7 mouse cellular contexts compared by ENCODE assay signal in genomic region chr11:118355640-118356039, GRCm38 (mm10). TPM values are rescaled to one million over a fixed set of nuclear protein-coding genes. Genes with fewer than 3 reads are reported as not detected.
DNase-seq lines count a peak whose midpoint lies in the region; ATAC-seq and TF ChIP-seq lines count a peak whose summit lies in the region.

TSS of gene Timp2 (minus strand) at chr11:118355740.

- H3K27me3 ChIP-seq in C2C12 (ENCODE audit: control insufficient read depth, insufficient read depth, insufficient read length) = no peaks in the 10 kb centered on the region
- no peaks in the 10 kb centered on the region for H3K27me3 ChIP-seq in forebrain, embryonic 13.5 days
- H3K27me3 ChIP-seq in hindbrain, embryonic 12.5 days = no peaks in the 10 kb centered on the region
- H3K27me3 ChIP-seq in liver, embryonic 14.5 days (ENCODE audit: control insufficient read depth, insufficient read depth, low read length) = peaks cover 19% of the 10 kb centered on the region

- TF ChIP-seq EP300 in liver, embryonic 14.5 days (IDR thresholded peaks at IDR 0.05; ENCODE audit: low read depth) = no peak

- no peak; the same call in 1 of the 2 replicates for ATAC-seq in forebrain, embryonic 13.5 days
- ATAC-seq in hindbrain, embryonic 12.5 days (ENCODE audit: low FRiP score) = peak; percentile 44
- ATAC-seq in liver, embryonic 14.5 days (ENCODE audit: insufficient read depth) = no peak

- peaks cover 38% of the 10 kb centered on the region for H3K4me1 ChIP-seq in forebrain, embryonic 13.5 days
- H3K4me1 ChIP-seq in hindbrain, embryonic 12.5 days = peaks cover 20% of the 10 kb centered on the region
- H3K4me1 ChIP-seq in liver, embryonic 14.5 days (replicated peaks; ENCODE audit: control insufficient read depth in 2 of 2, insufficient read depth in 2 of 2, low read length in 1 of 2) = no peaks in the 10 kb centered on the region

- DNase-seq in 3T3-L1 (ENCODE audit: low read depth, low spot score) (peak; percentile 36), MN1 (ENCODE audit: low spot score) (no peak)
- no peak for DNase-seq in liver, embryonic 14.5 days (ENCODE audit: low read depth in 3 of 3, low spot score in 3 of 3)
- DNase-seq in retina, postnatal 1 day = no peak

- TF ChIP-seq CTCF in C2C12 (IDR thresholded peaks at IDR 0.05; ENCODE audit: control insufficient read depth, insufficient read depth, insufficient read length) = no peak
- TF ChIP-seq CTCF in liver, embryonic 14.5 days (IDR thresholded peaks at IDR 0.05; ENCODE audit: low read depth) = no peak

- peak within 1 kb of the TSS; percentile 98 for H3K4me3 ChIP-seq in C2C12 (ENCODE audit: insufficient read depth, poor library complexity, severe bottlenecking)
- peak within 1 kb of the TSS; percentile 80 for H3K4me3 ChIP-seq in forebrain, embryonic 13.5 days
- H3K4me3 ChIP-seq in hindbrain, embryonic 12.5 days = peak within 1 kb of the TSS; percentile 72
- H3K4me3 ChIP-seq in liver, embryonic 14.5 days (ENCODE audit: insufficient read depth in 1 of 2, low read depth in 2 of 2, low read length in 2 of 2) = peak within 1 kb of the TSS; percentile 36 to 43

- 22% methylated on average over 6 of the region's 6 CpGs for WGBS in forebrain, embryonic 13.5 days
- 34% methylated on average over 6 of the region's 6 CpGs for WGBS in hindbrain, embryonic 12.5 days
- WGBS in liver, embryonic 14.5 days (ENCODE audit: insufficient replicate concordance) = 51% methylated on average over 6 of the region's 6 CpGs

- no peaks in the 10 kb centered on the region for H3K9me3 ChIP-seq in forebrain, embryonic 13.5 days (replicated peaks)
- no peaks in the 10 kb centered on the region for H3K9me3 ChIP-seq in hindbrain, embryonic 12.5 days (replicated peaks)
- H3K9me3 ChIP-seq in liver, embryonic 14.5 days (ENCODE audit: control insufficient read depth, low read length) = no peaks in the 10 kb centered on the region

- peaks cover 43% of the 10 kb centered on the region for H3K79me3 ChIP-seq in C2C12 (ENCODE audit: low read depth)

- peak within 1 kb of the TSS; percentile 88 for H3ac ChIP-seq in C2C12 (ENCODE audit: control insufficient read depth, insufficient read length, low read depth)

- peak within 1 kb of the TSS; percentile 89 for H3K4me2 ChIP-seq in forebrain, embryonic 13.5 days
- H3K4me2 ChIP-seq in hindbrain, embryonic 12.5 days (replicated peaks) = peak within 1 kb of the TSS; percentile 84
- peak within 1 kb of the TSS; percentile 56 for H3K4me2 ChIP-seq in liver, embryonic 14.5 days (ENCODE audit: low read depth)

- H3K36me3 ChIP-seq in C2C12 (ENCODE audit: control insufficient read depth, insufficient read depth) = peaks cover 29% of the 10 kb centered on the region
- no peaks in the 10 kb centered on the region for H3K36me3 ChIP-seq in forebrain, embryonic 13.5 days (ENCODE audit: poor library complexity, severe bottlenecking)
- H3K36me3 ChIP-seq in hindbrain, embryonic 12.5 days = no peaks in the 10 kb centered on the region
- no peaks in the 10 kb centered on the region for H3K36me3 ChIP-seq in liver, embryonic 14.5 days (replicated peaks; ENCODE audit: control insufficient read depth, insufficient read depth, low read depth)

- peaks cover 49% of the 10 kb centered on the region for H3K79me2 ChIP-seq in C2C12 (ENCODE audit: control insufficient read depth, insufficient read depth)

- H3K27ac ChIP-seq in forebrain, embryonic 13.5 days = peak within 1 kb of the TSS; percentile 90
- peak within 1 kb of the TSS; percentile 89 for H3K27ac ChIP-seq in hindbrain, embryonic 12.5 days
- no peak within 1 kb of the TSS for H3K27ac ChIP-seq in liver, embryonic 14.5 days

- H3K9ac ChIP-seq in forebrain, embryonic 13.5 days = peak within 1 kb of the TSS; percentile 93
- peak within 1 kb of the TSS; percentile 93 for H3K9ac ChIP-seq in hindbrain, embryonic 12.5 days
- H3K9ac ChIP-seq in liver, embryonic 14.5 days (replicated peaks) = no peak within 1 kb of the TSS

TF ChIP-seq in C2C12, 6 proteins besides CTCF, POLR2A, EP300 and RAD21:
- TF ChIP-seq FOSL1 (IDR thresholded peaks at IDR 0.05; ENCODE audit: insufficient read depth, low read length, poor library complexity, severe bottlenecking) = no peak
- TF ChIP-seq MYOD1 (IDR thresholded peaks at IDR 0.05; ENCODE audit: control insufficient read depth, insufficient read length, low read depth) = no peak
- TF ChIP-seq MYOG (IDR thresholded peaks at IDR 0.05; ENCODE audit: control insufficient read depth, extremely low read depth, insufficient read length) = no peak
- no peak for TF ChIP-seq CEBPB (IDR thresholded peaks at IDR 0.05; ENCODE audit: low read depth)
- no peak for TF ChIP-seq MAX (IDR thresholded peaks at IDR 0.05)
- TF ChIP-seq USF1 (IDR thresholded peaks at IDR 0.05; ENCODE audit: low read depth) = no peak

RNA-seq across cellular contexts. Expression of gene Timp2, which starts in this region (rescaled TPM):
- 372 TPM for polyA plus RNA-seq in C2C12 (2012; fragmentation: generic; extraction: Trizol)
- polyA plus RNA-seq in forebrain, embryonic 13.5 days (2015; fragmentation: Nextera tagmentation; extraction: Ambion mirVana) = 36.0 and 38.8 TPM in 2 replicates
- polyA plus RNA-seq in hindbrain, embryonic 12.5 days (2016; fragmentation: Nextera tagmentation; extraction: Ambion mirVana) = 66.2 and 68.3 TPM in 2 replicates
- 1.9 and 3.2 TPM in 2 replicates for polyA plus RNA-seq in liver, embryonic 14.5 days (2012; rRNA removed)
- 4.6 and 5.7 TPM in 2 replicates for polyA plus RNA-seq in liver, embryonic 14.5 days (2014; fragmentation: Nextera tagmentation; extraction: Ambion mirVana)

Comparison
In these comparisons a context has a peak if more than half of its experiments do, and no peak if none do; other contexts are left out.
1. H3K4me3 ChIP-seq: peak in every context shown above with its lines; median percentile 98 in C2C12; 80 in forebrain, embryonic 13.5 days; 72 in hindbrain, embryonic 12.5 days; 40 in liver, embryonic 14.5 days.